Mouse (Mus musculus) hindbrain, postnatal 0 days (tissue): ENCODE data around the gene Rtkn. TPM values are rescaled to one million over a fixed set of nuclear protein-coding genes. Genes with fewer than 3 reads are reported as not detected.
A peak's percentile ranks its signal among the peaks of the same experiment; 100 is the strongest.
"Not testable (repeated sequence)": the region's sequence is repeated elsewhere in the genome, so short reads cannot be mapped to it uniquely, and the experiment has no call there.

ENCODE experiments used
- ATAC-seq: fragments of 200-750 bp; cut with Nextera tagmentation; 2 replicates; pipeline ENCODE4 v1.8.0; 2017; ENCODE audit warnings: mild to moderate bottlenecking, moderate TSS enrichment, moderate library complexity
- DNase-seq: peaks from one replicate; pipeline ENCODE4 v3.0.0-alpha.2; 2015; ENCODE audit warnings: low spot score
- H3K27ac ChIP-seq: fragments of 300-500 bp; sonication (generic); 2 replicates; pipeline ENCODE4 v1.5.1; 2014; ENCODE audit warnings: mild to moderate bottlenecking
- H3K27me3 ChIP-seq: fragments of 300-500 bp; sonication (generic); 2 replicates; pipeline ENCODE4 v1.6.1; 2014; ENCODE audit warnings: low read length, mixed read lengths; ENCODE audit not compliant: insufficient read depth
- H3K36me3 ChIP-seq: fragments of 300-500 bp; sonication (generic); 2 replicates; pipeline ENCODE4 v1.6.1; 2014; ENCODE audit warnings: low read length, mixed read lengths; ENCODE audit not compliant: insufficient read depth
- H3K4me1 ChIP-seq: fragments of 300-500 bp; sonication (generic); 2 replicates; pipeline ENCODE4 v1.6.1; 2014; ENCODE audit warnings: antibody characterized with exemption, low read length, mixed read lengths; ENCODE audit not compliant: insufficient read depth
- H3K4me2 ChIP-seq: fragments of 300-500 bp; sonication (generic); 2 replicates; pipeline ENCODE4 v1.6.1; 2014; ENCODE audit warnings: low read depth, mild to moderate bottlenecking, low read length, moderate library complexity, mixed read lengths
- H3K4me3 ChIP-seq: fragments of 300-500 bp; sonication (generic); 2 replicates; pipeline ENCODE4 v1.5.1; 2014; ENCODE audit warnings: low read length
- H3K9ac ChIP-seq: fragments of 300-500 bp; sonication (generic); replicated peaks from 2 replicates; pipeline ENCODE4 v1.6.1; 2014; ENCODE audit warnings: mild to moderate bottlenecking, low read length, moderate library complexity, mixed read lengths
- H3K9me3 ChIP-seq: fragments of 300-500 bp; sonication (generic); 2 replicates; pipeline ENCODE4 v1.6.1; 2016; ENCODE audit warnings: low read length, mixed read lengths
- CTCF ChIP-seq: IDR thresholded peaks from 2 replicates; pipeline ENCODE4 v1.5.1; 2016; ENCODE audit warnings: antibody characterized with exemption, control low read depth, low read depth
- WGBS: fragments of 180-500 bp; shearing (Covaris S2); extraction: QIAGEN DNeasy Blood & Tissue Kit; methylation state at CpG from one replicate; pipeline ENCODE4 v1.1.7; 2014; 5-methylcytosine and 5-hydroxymethylcytosine counted together
- polyA plus RNA-seq: library from polyadenylated mRNA; unstranded; fragments of >200 nt; fragmentation: Nextera tagmentation; extraction: Ambion mirVana; gene quantifications from 2 replicates; pipeline ENCODE4 v1.2.1, GENCODE M21; 2015
- total RNA-seq: library from RNA; depleted of rRNA; stranded (reverse); fragments of >200 nt; gene quantifications from 2 replicates; pipeline ENCODE4 v1.2.3, GENCODE M21; 2014

Rtkn gene
- total and polyA plus RNA-seq, 2 experiments from 2014 or later = 21.1 to 73.6 TPM

DNA sequence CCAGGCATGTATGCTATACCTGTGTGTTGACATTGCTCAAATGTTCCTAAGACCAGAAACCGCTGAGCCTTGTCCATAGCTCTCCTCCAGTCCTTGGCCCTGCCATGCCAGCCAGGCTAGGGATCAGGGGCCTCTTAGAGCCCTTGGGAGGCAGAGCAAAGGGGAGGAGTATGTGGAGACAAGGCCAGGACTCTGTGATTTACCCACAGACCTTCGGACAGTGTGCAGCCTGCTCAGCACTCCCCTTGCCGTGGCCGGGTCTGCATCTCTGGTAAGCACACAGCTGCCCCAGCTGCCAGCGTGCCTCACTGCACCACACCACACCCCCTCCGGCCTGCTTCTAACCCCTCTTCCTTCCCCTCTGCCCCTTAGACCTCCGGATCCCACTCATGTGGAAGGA, 12.0 kb downstream of the Rtkn start:
- Histone ChIP-seq H3K27me3 (no peaks in the 10 kb centered on the region), H3K9ac (no peak overlapping the region), H3K27ac (no peak overlapping the region), H3K36me3 (0 out of 2 replicates have a peak, but pooled peaks cover 4% of the 10 kb centered on the region), H3K4me2 (no peak overlapping the region), H3K4me3 (no peak overlapping the region), H3K4me1 (0 out of 2 replicates have a peak, but pooled peaks cover 3% of the 10 kb centered on the region), H3K9me3 (no peaks in the 10 kb centered on the region)
- no peak for TF ChIP-seq CTCF
- no peak for ATAC-seq
- 66% methylated on average over 7 of the region's 7 CpGs for WGBS
- no peak for DNase-seq

DNA sequence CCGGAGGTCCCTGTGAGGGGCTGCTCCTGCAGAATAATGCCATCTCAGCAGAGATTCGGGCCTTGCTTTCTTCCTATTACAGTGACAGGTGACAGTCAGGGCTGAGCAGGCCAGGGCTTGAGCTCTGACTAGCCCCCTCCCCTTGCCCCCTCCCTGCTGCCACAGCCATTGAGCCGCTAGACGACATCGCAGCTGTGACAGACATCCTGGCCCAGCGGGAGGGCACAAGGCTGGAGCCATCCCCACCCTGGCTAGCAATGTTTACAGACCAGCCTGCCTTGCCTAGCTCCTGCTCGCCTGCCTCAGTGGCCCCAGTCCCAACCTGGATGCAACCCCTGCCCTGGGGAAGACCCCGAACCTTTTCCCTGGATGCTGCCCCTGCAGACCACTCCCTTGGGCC, 16.5 kb downstream of the Rtkn start:
- Histone ChIP-seq H3K36me3 (0 out of 2 replicates have a peak, but pooled peaks cover 4% of the 10 kb centered on the region), H3K4me2 (no peak overlapping the region), H3K27me3 (no peaks in the 10 kb centered on the region), H3K9me3 (no peaks in the 10 kb centered on the region), H3K9ac (no peak overlapping the region), H3K4me3 (no peak overlapping the region), H3K4me1 (no peaks in the 10 kb centered on the region), H3K27ac (no peak overlapping the region)
- 25% methylated on average over 8 of the region's 8 CpGs for WGBS
- TF ChIP-seq CTCF = no peak
- ATAC-seq (no peak), DNase-seq (no peak)

DNA sequence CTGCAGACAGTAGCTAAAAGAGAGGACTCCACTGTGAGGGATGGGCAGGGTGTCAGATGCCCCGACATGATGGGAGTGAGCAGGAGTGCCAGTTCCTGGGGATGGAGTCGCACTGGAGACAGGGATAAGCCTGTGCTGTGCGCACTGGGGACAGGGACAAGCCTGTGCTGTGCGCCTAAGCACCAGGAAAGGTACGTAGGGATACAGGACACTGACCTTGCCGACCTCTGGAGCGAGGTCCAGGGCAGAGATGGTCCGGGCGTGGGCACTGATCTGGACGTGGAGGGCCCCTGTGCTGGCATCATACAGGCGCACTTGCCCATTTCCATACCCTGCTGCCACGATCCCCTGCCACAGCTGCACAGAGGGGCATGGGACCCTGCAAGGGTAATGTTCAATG, 17.8 kb downstream of the Rtkn start:
- no peak for ATAC-seq
- no peaks in the 10 kb centered on the region for H3K9me3 ChIP-seq
- no peak for DNase-seq
- no peak for TF ChIP-seq CTCF
- H3K27ac ChIP-seq = no peak overlapping the region
- no peak overlapping the region for H3K4me3 ChIP-seq
- no peaks in the 10 kb centered on the region for H3K27me3 ChIP-seq
- no peaks in the 10 kb centered on the region for H3K4me1 ChIP-seq
- no peak overlapping the region for H3K9ac ChIP-seq
- 86% methylated on average over 12 of the region's 12 CpGs for WGBS
- H3K4me2 ChIP-seq = no peak overlapping the region
- H3K36me3 ChIP-seq = 0 out of 2 replicates have a peak, but pooled peaks cover 4% of the 10 kb centered on the region

GRCm38 (mm10) chr6:83153485-83153884, 18.2 kb downstream of the Rtkn start:
- H3K36me3 ChIP-seq = 0 out of 2 replicates have a peak, but pooled peaks cover 4% of the 10 kb centered on the region
- no peaks in the 10 kb centered on the region for H3K9me3 ChIP-seq
- H3K4me2 ChIP-seq = no peak overlapping the region
- H3K4me1 ChIP-seq = no peaks in the 10 kb centered on the region
- no peaks in the 10 kb centered on the region for H3K27me3 ChIP-seq
- no peak for TF ChIP-seq CTCF
- 79% methylated on average over 5 of the region's 5 CpGs for WGBS
- no peak overlapping the region for H3K9ac ChIP-seq
- H3K4me3 ChIP-seq = no peak overlapping the region
- H3K27ac ChIP-seq = no peak overlapping the region
- ATAC-seq = no peak
- no peak for DNase-seq

DNA sequence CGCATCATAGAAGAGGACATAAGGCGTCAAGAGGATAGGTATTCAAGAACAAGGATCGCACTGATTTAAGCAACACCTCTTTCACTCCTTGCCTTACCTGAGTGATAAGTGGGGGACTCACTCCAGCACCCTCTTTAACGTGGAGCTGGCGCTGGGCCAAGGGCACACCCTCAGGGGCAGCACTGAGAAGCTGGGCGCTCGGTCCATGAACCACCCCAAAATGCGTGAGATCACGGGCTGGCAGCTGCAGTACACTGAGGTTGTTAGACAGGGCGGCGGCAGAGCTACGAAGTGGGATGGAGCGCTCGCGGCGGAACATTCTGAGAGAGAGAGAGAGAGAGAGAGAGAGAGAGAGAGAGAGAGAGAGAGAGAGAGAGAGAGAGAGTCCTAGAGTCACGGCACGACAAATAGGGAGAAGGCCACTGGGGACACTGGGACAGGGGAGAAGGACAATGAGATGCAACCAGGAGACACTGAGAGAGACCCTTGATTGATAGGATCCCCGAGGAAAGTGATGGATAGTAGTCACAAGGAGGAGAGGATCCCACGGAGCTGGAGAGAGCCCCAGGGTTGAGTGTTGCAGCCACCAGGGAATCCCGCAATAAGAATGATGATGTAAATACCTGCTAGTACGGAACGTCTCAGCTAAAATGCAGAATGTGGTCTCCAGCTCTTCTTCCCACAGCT, 20.4 kb downstream of the Rtkn start:
- Histone ChIP-seq H3K27me3 (peaks cover 5% of the 10 kb centered on the region; the same call in 1 of the 2 replicates), H3K4me2 (peak overlapping the region; percentile 79), H3K4me1 (no peaks in the 10 kb centered on the region), H3K4me3 (peak overlapping the region; percentile 50), H3K9me3 (no peaks in the 10 kb centered on the region), H3K9ac (peak overlapping the region; percentile 46), H3K36me3 (no peaks in the 10 kb centered on the region), H3K27ac (peak overlapping the region; percentile 38; the same call in 1 of the 2 replicates)
- ATAC-seq = peak; percentile 38
- peak; percentile 52 for DNase-seq
- no peak for TF ChIP-seq CTCF
- 8% methylated on average over 23 of the region's 23 CpGs for WGBS

DNA sequence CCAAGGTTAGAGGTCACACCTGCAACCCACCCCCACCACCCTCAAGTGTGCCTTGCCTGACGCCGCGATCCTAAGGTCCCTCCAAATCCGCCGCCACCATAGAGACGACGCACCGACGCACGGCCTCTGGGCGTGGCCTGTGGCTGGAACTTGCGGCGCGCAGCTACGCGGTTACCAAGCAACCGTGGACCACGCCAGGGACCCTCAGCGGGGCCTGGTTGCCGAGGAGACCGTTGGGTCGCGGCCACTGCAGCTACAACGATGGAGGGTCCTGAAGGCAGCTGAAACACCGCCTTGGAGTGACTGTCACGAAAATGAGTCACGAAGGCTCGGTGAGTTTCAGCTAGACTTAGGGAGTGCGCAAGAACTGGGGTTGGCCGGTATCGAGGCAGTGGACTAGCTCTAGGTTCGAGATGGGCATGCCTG, 21.0 kb downstream of the Rtkn start, which contains the start of the genes Wdr54 and 1700003E16Rik:
Gene Wdr54 (minus strand): TSS at position 139 of the 426 bp plus-strand sequence.
Gene 1700003E16Rik (plus strand): TSS at position 146 of the 426 bp plus-strand sequence.
- H3K27me3 ChIP-seq = peaks cover 11% of the 10 kb centered on the region; the same call in 1 of the 2 replicates
- peak within 1 kb of the TSS; percentile 46 for H3K9ac ChIP-seq
- H3K4me3 ChIP-seq = peak within 1 kb of the TSS; percentile 50
- ATAC-seq = peak; percentile 94
- H3K27ac ChIP-seq = peak within 1 kb of the TSS; percentile 38; the same call in 1 of the 2 replicates
- H3K4me2 ChIP-seq = peak within 1 kb of the TSS; percentile 79
- no peaks in the 10 kb centered on the region for H3K36me3 ChIP-seq
- no peaks in the 10 kb centered on the region for H3K4me1 ChIP-seq
- WGBS = 1% methylated on average over 32 of the region's 32 CpGs
- peak; percentile 94 for DNase-seq
- no peaks in the 10 kb centered on the region for H3K9me3 ChIP-seq
- TF ChIP-seq CTCF = no peak

DNA sequence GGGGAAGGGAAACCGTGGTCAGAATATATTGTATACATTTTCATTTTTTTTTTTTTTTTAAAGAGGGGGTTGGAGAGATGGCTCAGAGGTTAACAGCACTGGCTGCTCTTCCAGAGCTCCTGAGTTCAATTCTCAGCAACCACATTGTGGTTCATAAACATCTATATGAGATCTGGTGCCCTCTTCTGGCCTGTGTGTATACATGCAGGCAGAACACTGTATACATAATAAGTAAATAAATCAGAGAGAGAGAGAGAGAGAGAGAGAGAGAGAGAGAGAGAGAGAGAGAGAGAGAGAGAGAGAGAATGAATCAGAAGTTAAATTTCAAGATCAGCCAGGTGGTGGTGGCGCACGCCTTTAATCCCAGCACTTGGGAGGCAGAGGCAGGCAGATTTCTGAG, 24.2 kb downstream of the Rtkn start:
- DNase-seq = peak; percentile 82
- not testable (repeated sequence) for H3K27ac ChIP-seq, H3K9ac ChIP-seq, H3K4me2 ChIP-seq, H3K9me3 ChIP-seq, H3K4me1 ChIP-seq, H3K36me3 ChIP-seq, ATAC-seq, H3K4me3 ChIP-seq
- 19% methylated on average over 3 of the region's 3 CpGs for WGBS
- H3K27me3 ChIP-seq = peaks cover 22% of the 10 kb centered on the region
- TF ChIP-seq CTCF = peak; percentile 69
